Mouse (Mus musculus) midbrain, embryonic 11.5 days (tissue): ENCODE measurements around the gene Clec11a. TPM values are rescaled to one million over a fixed set of nuclear protein-coding genes. Genes with fewer than 3 reads are reported as not detected.
"Not testable (repeated sequence)": the region's sequence is repeated elsewhere in the genome, so short reads cannot be mapped to it uniquely, and the experiment has no call there.

Experiments used
- ATAC-seq: fragments of 200-750 bp; cut with Nextera tagmentation; 2 replicates; pipeline ENCODE4 v1.8.0; 2017; ENCODE audit warnings: moderate TSS enrichment, moderate library complexity; ENCODE audit not compliant: low FRiP score
- DNase-seq: peaks from one replicate; pipeline ENCODE4 v3.0.0; 2015; ENCODE audit warnings: low spot score; ENCODE audit errors: missing footprints
- H3K27ac ChIP-seq: fragments of 300-500 bp; sonication (generic); 2 replicates; pipeline ENCODE4 v1.5.1; 2014; ENCODE audit warnings: low read depth, low read length
- H3K27me3 ChIP-seq: fragments of 300-500 bp; sonication (generic); 2 replicates; pipeline ENCODE4 v1.6.1; 2014; ENCODE audit warnings: mild to moderate bottlenecking, low read length, moderate library complexity, mixed read lengths; ENCODE audit not compliant: control insufficient read depth, insufficient read depth
- H3K36me3 ChIP-seq: fragments of 300-500 bp; sonication (generic); 2 replicates; pipeline ENCODE4 v1.6.1; 2014; ENCODE audit warnings: mild to moderate bottlenecking, low read length, moderate library complexity, mixed read lengths; ENCODE audit not compliant: control insufficient read depth, insufficient read depth
- H3K4me1 ChIP-seq: fragments of 300-500 bp; sonication (generic); 2 replicates; pipeline ENCODE4 v1.6.1; 2014; ENCODE audit warnings: low read length; ENCODE audit not compliant: control insufficient read depth, insufficient read depth
- H3K4me2 ChIP-seq: fragments of 300-500 bp; sonication (generic); 2 replicates; pipeline ENCODE4 v1.6.1; 2014; ENCODE audit warnings: mild to moderate bottlenecking, moderate library complexity
- H3K4me3 ChIP-seq: fragments of 300-500 bp; sonication (generic); 2 replicates; pipeline ENCODE4 v1.5.1; 2014; ENCODE audit warnings: low read depth, low read length
- H3K9ac ChIP-seq: fragments of 300-500 bp; sonication (generic); 2 replicates; pipeline ENCODE4 v1.6.1; 2014; ENCODE audit warnings: low read length
- H3K9me3 ChIP-seq: fragments of 300-500 bp; sonication (generic); 2 replicates; pipeline ENCODE4 v1.6.1; 2016; ENCODE audit warnings: low read length; ENCODE audit not compliant: control insufficient read depth
- WGBS: fragments of 180-500 bp; shearing (Covaris S2); extraction: QIAGEN DNeasy Blood & Tissue Kit; methylation state at CpG from one replicate; pipeline ENCODE4 v1.1.7; 2014; 5-methylcytosine and 5-hydroxymethylcytosine counted together
- polyA plus RNA-seq: library from polyadenylated mRNA; unstranded; fragments of >200 nt; fragmentation: Nextera tagmentation; extraction: Ambion mirVana; gene quantifications from 2 replicates; pipeline ENCODE4 v1.2.1, GENCODE M21; 2014

Gene Clec11a
- polyA plus RNA-seq, 1 experiment from 2014 or later: 3.4 TPM

GRCm38 (mm10) chr7:44297501-44297900 is 9.2 kb downstream of the Clec11a start:
- not testable (repeated sequence) for H3K9me3 ChIP-seq, H3K4me1 ChIP-seq, H3K9ac ChIP-seq, ATAC-seq, H3K36me3 ChIP-seq, H3K4me2 ChIP-seq, H3K4me3 ChIP-seq, H3K27ac ChIP-seq, H3K27me3 ChIP-seq
- 86% methylated on average over 2 of the region's 2 CpGs for WGBS
- DNase-seq: peak; percentile 17

GRCm38 (mm10) chr7:44291418-44291817 is 15.3 kb downstream of the Clec11a start:
- Histone ChIP-seq H3K9me3 (no peaks in the 10 kb centered on the region), H3K27me3 (no peaks in the 10 kb centered on the region), H3K36me3 (no peaks in the 10 kb centered on the region), H3K4me1 (no peaks in the 10 kb centered on the region), H3K27ac (no peak overlapping the region), H3K4me2 (no peak overlapping the region), H3K9ac (no peak overlapping the region), H3K4me3 (no peak overlapping the region)
- no peak for ATAC-seq
- 55% methylated on average over 4 of the region's 4 CpGs for WGBS
- DNase-seq: no peak

GRCm38 (mm10) chr7:44290986-44291385 is 15.7 kb downstream of the Clec11a start:
- no peaks in the 10 kb centered on the region for H3K4me1 ChIP-seq
- no peak overlapping the region for H3K4me2 ChIP-seq
- no peaks in the 10 kb centered on the region for H3K27me3 ChIP-seq
- 78% methylated on average over 4 of the region's 4 CpGs for WGBS
- ATAC-seq (no peak), DNase-seq (peak; percentile 51)
- no peaks in the 10 kb centered on the region for H3K9me3 ChIP-seq
- no peaks in the 10 kb centered on the region for H3K36me3 ChIP-seq
- H3K4me3 ChIP-seq: no peak overlapping the region
- H3K9ac ChIP-seq: no peak overlapping the region
- H3K27ac ChIP-seq: no peak overlapping the region

GRCm38 (mm10) chr7:44287760-44288159 is 18.9 kb downstream of the Clec11a start:
- 49% methylated on average over 7 of the region's 7 CpGs for WGBS
- ATAC-seq: no peak
- no peaks in the 10 kb centered on the region for H3K36me3 ChIP-seq

GRCm38 (mm10) chr7:44281586-44281985 is 25.1 kb downstream of the Clec11a start:
- DNase-seq (no peak), ATAC-seq (no peak)
- H3K4me1 ChIP-seq: no peaks in the 10 kb centered on the region
- no peak overlapping the region for H3K4me3 ChIP-seq
- no peaks in the 10 kb centered on the region for H3K36me3 ChIP-seq
- no peak overlapping the region for H3K4me2 ChIP-seq
- H3K27me3 ChIP-seq: no peaks in the 10 kb centered on the region
- 84% methylated on average over 7 of the region's 7 CpGs for WGBS
- no peaks in the 10 kb centered on the region for H3K9me3 ChIP-seq
- no peak overlapping the region for H3K27ac ChIP-seq
- H3K9ac ChIP-seq: no peak overlapping the region

More at GRCm38 (mm10) chr7:44287760-44288159, 18.9 kb downstream of the Clec11a start:
- Histone ChIP-seq H3K4me3 (no peak overlapping the region), H3K27ac (no peak overlapping the region), H3K9ac (no peak overlapping the region), H3K9me3 (no peaks in the 10 kb centered on the region), H3K27me3 (no peaks in the 10 kb centered on the region), H3K4me2 (no peak overlapping the region), H3K4me1 (no peaks in the 10 kb centered on the region)
- peak; percentile 72 for DNase-seq

- H3K4me1 ChIP-seq: no peaks in the 10 kb centered on the region
Measured at GRCm38 (mm10) chr7:44280959-44281358, 25.7 kb downstream of the Clec11a start.

GRCm38 (mm10) chr7:44277250-44277622 is 29.5 kb downstream of the Clec11a start:
- H3K27me3 ChIP-seq: peaks cover 4% of the 10 kb centered on the region; the same call in 1 of the 2 replicates
- DNase-seq (peak; percentile 84), ATAC-seq (no peak)
- no peak overlapping the region for H3K27ac ChIP-seq
- WGBS: 48% methylated on average over 2 of the region's 2 CpGs
- no peaks in the 10 kb centered on the region for H3K36me3 ChIP-seq
- no peaks in the 10 kb centered on the region for H3K9me3 ChIP-seq
- no peak overlapping the region for H3K4me3 ChIP-seq
- H3K4me1 ChIP-seq: no peaks in the 10 kb centered on the region
- no peak overlapping the region for H3K9ac ChIP-seq
- H3K4me2 ChIP-seq: no peak overlapping the region

More at GRCm38 (mm10) chr7:44280959-44281358, 25.7 kb downstream of the Clec11a start:
- ATAC-seq (no peak), DNase-seq (no peak)
- 74% methylated on average over 1 of the region's 1 CpGs for WGBS
- no peaks in the 10 kb centered on the region for H3K36me3 ChIP-seq
- no peak overlapping the region for H3K4me3 ChIP-seq
- no peak overlapping the region for H3K27ac ChIP-seq
- no peaks in the 10 kb centered on the region for H3K27me3 ChIP-seq
- no peak overlapping the region for H3K4me2 ChIP-seq
- no peaks in the 10 kb centered on the region for H3K9me3 ChIP-seq
- no peak overlapping the region for H3K9ac ChIP-seq

- H3K27ac ChIP-seq: no peak overlapping the region
- no peaks in the 10 kb centered on the region for H3K9me3 ChIP-seq
- H3K4me3 ChIP-seq: no peak overlapping the region
- no peak for ATAC-seq
- H3K27me3 ChIP-seq: peaks cover 4% of the 10 kb centered on the region; the same call in 1 of the 2 replicates
- peak; percentile 73 for DNase-seq
- H3K4me2 ChIP-seq: no peak overlapping the region
- no peaks in the 10 kb centered on the region for H3K36me3 ChIP-seq
- WGBS: 77% methylated on average over 8 of the region's 10 CpGs
- H3K9ac ChIP-seq: no peak overlapping the region
- no peaks in the 10 kb centered on the region for H3K4me1 ChIP-seq
Measured at GRCm38 (mm10) chr7:44276461-44277249, 30.0 kb downstream of the Clec11a start.

- peak; percentile 31 for DNase-seq
- H3K4me2 ChIP-seq: no peak overlapping the region
- H3K9ac ChIP-seq: no peak overlapping the region
- H3K27ac ChIP-seq: no peak overlapping the region
- 77% methylated on average over 3 of the region's 3 CpGs for WGBS
- H3K9me3 ChIP-seq: no peaks in the 10 kb centered on the region
- H3K27me3 ChIP-seq: peaks cover 4% of the 10 kb centered on the region; the same call in 1 of the 2 replicates
- H3K36me3 ChIP-seq: no peaks in the 10 kb centered on the region
- H3K4me1 ChIP-seq: no peaks in the 10 kb centered on the region
- no peak overlapping the region for H3K4me3 ChIP-seq
- ATAC-seq: no peak
Measured at GRCm38 (mm10) chr7:44275546-44275945, 31.2 kb downstream of the Clec11a start.
